In genomic region chr11:68901351-68902046, GRCm38 (mm10) we compare ENCODE assay signal across 7 mouse cellular contexts. TPM values are rescaled to one million over a fixed set of nuclear protein-coding genes. Genes with fewer than 3 reads are reported as not detected.
DNase-seq lines count a peak whose midpoint lies in the region; ATAC-seq lines count a peak whose summit lies in the region.

Rpl26 (plus strand) TSS chr11:68901583.

- H3K27me3 ChIP-seq in embryonic facial prominence, embryonic 11.5 days (ENCODE audit: control insufficient read depth, insufficient read depth, low read length) = no peaks in the 10 kb centered on the region
- H3K27me3 ChIP-seq in limb, embryonic 10.5 days (ENCODE audit: low read depth, poor library complexity, severe bottlenecking) = 0 out of 2 replicates have a peak, but pooled peaks cover 6% of the 10 kb centered on the region
- peaks cover 10% of the 10 kb centered on the region; the same call in 1 of the 2 replicates for H3K27me3 ChIP-seq in midbrain, embryonic 13.5 days

- H3K36me3 ChIP-seq in embryonic facial prominence, embryonic 11.5 days (replicated peaks; ENCODE audit: control insufficient read depth, insufficient read depth, low read depth, low read length) = peaks cover 12% of the 10 kb centered on the region
- peaks cover 42% of the 10 kb centered on the region for H3K36me3 ChIP-seq in limb, embryonic 10.5 days
- H3K36me3 ChIP-seq in midbrain, embryonic 13.5 days = peaks cover 36% of the 10 kb centered on the region

- no peaks in the 10 kb centered on the region for H3K9me3 ChIP-seq in embryonic facial prominence, embryonic 11.5 days (replicated peaks; ENCODE audit: control insufficient read depth, low read length)
- no peaks in the 10 kb centered on the region for H3K9me3 ChIP-seq in limb, embryonic 10.5 days (replicated peaks)
- no peaks in the 10 kb centered on the region for H3K9me3 ChIP-seq in midbrain, embryonic 13.5 days

- WGBS in embryonic facial prominence, embryonic 11.5 days = under 1% methylated on average over 52 of the region's 52 CpGs
- WGBS in limb, embryonic 10.5 days = under 1% methylated on average over 52 of the region's 52 CpGs
- under 1% methylated on average over 52 of the region's 52 CpGs for WGBS in midbrain, embryonic 13.5 days

- no peaks in the 10 kb centered on the region for H3K4me1 ChIP-seq in embryonic facial prominence, embryonic 11.5 days (ENCODE audit: control insufficient read depth, insufficient read depth, low read length)
- H3K4me1 ChIP-seq in limb, embryonic 10.5 days = peaks cover 15% of the 10 kb centered on the region
- H3K4me1 ChIP-seq in midbrain, embryonic 13.5 days (replicated peaks) = peaks cover 8% of the 10 kb centered on the region

- H3K4me2 ChIP-seq in embryonic facial prominence, embryonic 11.5 days (ENCODE audit: low read depth, low read length) = peak within 1 kb of the TSS; percentile 73
- peak within 1 kb of the TSS; percentile 82 for H3K4me2 ChIP-seq in midbrain, embryonic 13.5 days (replicated peaks)

- DNase-seq in adrenal gland, postnatal 14 days = peak; percentile 99
- DNase-seq in embryonic facial prominence, embryonic 11.5 days (ENCODE audit: low spot score) = peak; percentile 98
- DNase-seq in kidney, adult 11 months = peak; percentile 97
- DNase-seq in limb, embryonic 10.5 days (ENCODE audit: low spot score) = peak; percentile 99
- peak; percentile 98 for DNase-seq in spleen, adult 12 weeks (ENCODE audit: low spot score)

- peak within 1 kb of the TSS; percentile 84 for H3K4me3 ChIP-seq in embryonic facial prominence, embryonic 11.5 days (ENCODE audit: low read depth, low read length)
- H3K4me3 ChIP-seq in limb, embryonic 10.5 days = peak within 1 kb of the TSS; percentile 96
- peak within 1 kb of the TSS; percentile 97 for H3K4me3 ChIP-seq in midbrain, embryonic 13.5 days (replicated peaks)

- H3K9ac ChIP-seq in embryonic facial prominence, embryonic 11.5 days (replicated peaks; ENCODE audit: low read length) = peak within 1 kb of the TSS; percentile 97
- H3K9ac ChIP-seq in midbrain, embryonic 13.5 days (replicated peaks) = peak within 1 kb of the TSS; percentile 99

- ATAC-seq in embryonic facial prominence, embryonic 11.5 days (replicated peaks; ENCODE audit: insufficient number of reproducible peaks, low FRiP score, low TSS enrichment, low read depth) = peak; percentile 82
- peak; percentile 94 for ATAC-seq in granulocyte monocyte progenitor cell, adult 5-6 weeks (replicated peaks; ENCODE audit: poor library complexity, severe bottlenecking)
- peak; percentile 94 for ATAC-seq in midbrain, embryonic 13.5 days

- H3K27ac ChIP-seq in embryonic facial prominence, embryonic 11.5 days (replicated peaks; ENCODE audit: low read depth, low read length) = peak within 1 kb of the TSS; percentile 87
- H3K27ac ChIP-seq in limb, embryonic 10.5 days = peak within 1 kb of the TSS; percentile 99
- H3K27ac ChIP-seq in midbrain, embryonic 13.5 days = peak within 1 kb of the TSS; percentile 94

RNA-seq across cellular contexts. Expression of gene Rpl26, which starts in this region (rescaled TPM):
- total RNA-seq in adrenal gland, postnatal 14 days (2021) = 1,094 and 1,263 TPM in 2 replicates
- polyA plus RNA-seq in embryonic facial prominence, embryonic 11.5 days (2014; fragmentation: Nextera tagmentation; extraction: Ambion mirVana) = 978 and 1,011 TPM in 2 replicates
- 5,141 and 5,287 TPM in 2 replicates for total RNA-seq in granulocyte monocyte progenitor cell, adult 5-6 weeks (2014; fragmentation: Nextera tagmentation)
- total RNA-seq in granulocyte monocyte progenitor cell, adult 5-6 weeks (2017) = 5,847 and 6,613 TPM in 2 replicates
- 1,058 and 1,266 TPM in 2 replicates for polyA plus RNA-seq in limb, embryonic 10.5 days (2016; fragmentation: Nextera tagmentation; extraction: Ambion mirVana)
- polyA plus RNA-seq in midbrain, embryonic 13.5 days (2015; fragmentation: Nextera tagmentation; extraction: Ambion mirVana) = 718 and 727 TPM in 2 replicates

Comparison
In these comparisons a context has a peak if more than half of its experiments do, and no peak if none do; other contexts are left out.
1. Peak in every context shown above with its lines: DNase-seq, ATAC-seq, H3K4me3 ChIP-seq and H3K27ac ChIP-seq.